Mouse (Mus musculus): ENCODE data around the gene Add3.

GRCm38 (mm10) chr19:53233586-53233985 lies 93.3 kb downstream of the Add3 start:
- TF ChIP-seq CTCF (conservative IDR thresholded peaks at IDR 0.05; ENCODE audit: low read length) (no peak), POU5F1 (IDR thresholded peaks at IDR 0.05; ENCODE audit: borderline replicate concordance, low read length) (no peak), NANOG (IDR thresholded peaks at IDR 0.05; ENCODE audit: borderline replicate concordance, low read length) (no peak)

Measured in E14TG2a.4 (cell line).